Mouse (Mus musculus) spleen, postnatal 14 days (tissue): ENCODE data around the gene Ccdc188.
"Not testable (repeated sequence)": the region's sequence is repeated elsewhere in the genome, so short reads cannot be mapped to it uniquely, and the experiment has no call there.

Experiments used
- DNase-seq, 2 experiments: peaks; one replicate each; pipeline ENCODE4 v3.0.0; 2021 to 2022; ENCODE audit warnings: low spot score in 2 of 2

Ccdc188 gene

GRCm38 (mm10) chr16:18217579-18217978 lies at the start of gene Ccdc188:
Ccdc188 (plus strand) TSS chr16:18217879.
- no peak for DNase-seq

- no peak for DNase-seq
Observed at GRCm38 (mm10) chr16:18169156-18169555, 48.5 kb upstream of the Ccdc188 start.

GRCm38 (mm10) chr16:18169776-18170175 lies 47.9 kb upstream of the Ccdc188 start:
- DNase-seq, result no peak

- peak; percentile 45 to 67 for DNase-seq
Observed at GRCm38 (mm10) chr16:18172266-18172855, 45.3 kb upstream of the Ccdc188 start.

GRCm38 (mm10) chr16:18173231-18173630 lies 44.4 kb upstream of the Ccdc188 start:
- no peak for DNase-seq

- DNase-seq, result no peak
Observed at GRCm38 (mm10) chr16:18173788-18174187, 43.9 kb upstream of the Ccdc188 start.

- no peak for DNase-seq
Observed at GRCm38 (mm10) chr16:18175817-18176541, 41.7 kb upstream of the Ccdc188 start.

GRCm38 (mm10) chr16:18176758-18177157 lies 40.9 kb upstream of the Ccdc188 start:
- no peak for DNase-seq

- DNase-seq, result no peak
Observed at GRCm38 (mm10) chr16:18179591-18179990, 38.1 kb upstream of the Ccdc188 start.

- DNase-seq, result no peak
Observed at GRCm38 (mm10) chr16:18181398-18181797, 36.3 kb upstream of the Ccdc188 start.

- DNase-seq, result no peak
Observed at GRCm38 (mm10) chr16:18182766-18183165, 34.9 kb upstream of the Ccdc188 start.

- no peak for DNase-seq
Observed at GRCm38 (mm10) chr16:18185715-18186449, 31.8 kb upstream of the Ccdc188 start.

GRCm38 (mm10) chr16:18186798-18187197 lies 30.9 kb upstream of the Ccdc188 start:
- no peak for DNase-seq

GRCm38 (mm10) chr16:18187221-18187620 lies 30.5 kb upstream of the Ccdc188 start:
- no peak for DNase-seq

GRCm38 (mm10) chr16:18191006-18191405 lies 26.7 kb upstream of the Ccdc188 start:
- DNase-seq, result no peak

- no peak for DNase-seq
Observed at GRCm38 (mm10) chr16:18194208-18194985, 23.3 kb upstream of the Ccdc188 start.

- DNase-seq, result no peak
Observed at GRCm38 (mm10) chr16:18195068-18195467, 22.6 kb upstream of the Ccdc188 start.

GRCm38 (mm10) chr16:18195561-18195960 lies 22.1 kb upstream of the Ccdc188 start:
- not testable (repeated sequence) for DNase-seq

- DNase-seq, result no peak
Observed at GRCm38 (mm10) chr16:18197881-18198280, 19.8 kb upstream of the Ccdc188 start.

GRCm38 (mm10) chr16:18198365-18199098 lies 19.1 kb upstream of the Ccdc188 start:
- DNase-seq, result no peak

- DNase-seq, result no peak
Observed at GRCm38 (mm10) chr16:18200062-18200461, 17.6 kb upstream of the Ccdc188 start.
